Mouse (Mus musculus) intestine, postnatal 0 days (tissue): Measurements from ENCODE around the gene Borcs7. TPM values are rescaled to one million over a fixed set of nuclear protein-coding genes. Genes with fewer than 3 reads are reported as not detected.

Experiments
- ATAC-seq: fragments of 200-750 bp; cut with Nextera tagmentation; 2 replicates; pipeline ENCODE4 v1.8.0; 2017; ENCODE audit warnings: mild to moderate bottlenecking, moderate TSS enrichment, moderate library complexity
- H3K27ac ChIP-seq: fragments of 300-500 bp; sonication (generic); 2 replicates; pipeline ENCODE4 v1.5.1; 2014; ENCODE audit warnings: mild to moderate bottlenecking, low read depth, low read length, moderate library complexity
- H3K27me3 ChIP-seq: fragments of 300-500 bp; sonication (generic); replicated peaks from 2 replicates; pipeline ENCODE4 v1.6.1; 2014; ENCODE audit warnings: low read length, mixed read lengths; ENCODE audit not compliant: control insufficient read depth, insufficient read depth
- H3K36me3 ChIP-seq: fragments of 300-500 bp; sonication (generic); 2 replicates; pipeline ENCODE4 v1.6.1; 2014; ENCODE audit warnings: mild to moderate bottlenecking, moderate library complexity; ENCODE audit not compliant: control insufficient read depth, insufficient read depth
- H3K4me1 ChIP-seq: fragments of 300-500 bp; sonication (generic); replicated peaks from 2 replicates; pipeline ENCODE4 v1.6.1; 2014; ENCODE audit warnings: antibody characterized with exemption, low read length, mixed read lengths; ENCODE audit not compliant: control insufficient read depth, insufficient read depth
- H3K4me2 ChIP-seq: fragments of 300-500 bp; sonication (generic); replicated peaks from 2 replicates; pipeline ENCODE4 v1.6.1; 2014; ENCODE audit warnings: low read depth, mild to moderate bottlenecking, moderate library complexity
- H3K4me3 ChIP-seq: fragments of 300-500 bp; sonication (generic); 2 replicates; pipeline ENCODE4 v1.5.1; 2014; ENCODE audit warnings: low read depth, low read length
- H3K9ac ChIP-seq: fragments of 300-500 bp; sonication (generic); 2 replicates; pipeline ENCODE4 v1.6.1; 2014; ENCODE audit warnings: mild to moderate bottlenecking, low read depth, low read length
- H3K9me3 ChIP-seq: fragments of 300-500 bp; sonication (generic); 2 replicates; pipeline ENCODE4 v1.6.1; 2016; ENCODE audit warnings: mixed run types; ENCODE audit not compliant: control insufficient read depth
- CTCF ChIP-seq: sonication (generic); IDR thresholded peaks from 2 replicates; pipeline ENCODE4 v1.5.1; 2016; ENCODE audit warnings: low read depth, mild to moderate bottlenecking, control low read depth, antibody characterized with exemption, moderate library complexity
- WGBS: fragments of 180-500 bp; shearing (Covaris S2); extraction: QIAGEN DNeasy Blood & Tissue Kit; methylation state at CpG from one replicate; pipeline ENCODE4 v1.1.7; 2014; 5-methylcytosine and 5-hydroxymethylcytosine counted together
- polyA plus RNA-seq: library from polyadenylated mRNA; unstranded; fragments of >200 nt; fragmentation: Nextera tagmentation; extraction: Ambion mirVana; gene quantifications from 2 replicates; pipeline ENCODE4 v1.2.1, GENCODE M21; 2015

Gene Borcs7
- polyA plus RNA-seq, 1 experiment from 2014 or later = 13.5 TPM

DNA sequence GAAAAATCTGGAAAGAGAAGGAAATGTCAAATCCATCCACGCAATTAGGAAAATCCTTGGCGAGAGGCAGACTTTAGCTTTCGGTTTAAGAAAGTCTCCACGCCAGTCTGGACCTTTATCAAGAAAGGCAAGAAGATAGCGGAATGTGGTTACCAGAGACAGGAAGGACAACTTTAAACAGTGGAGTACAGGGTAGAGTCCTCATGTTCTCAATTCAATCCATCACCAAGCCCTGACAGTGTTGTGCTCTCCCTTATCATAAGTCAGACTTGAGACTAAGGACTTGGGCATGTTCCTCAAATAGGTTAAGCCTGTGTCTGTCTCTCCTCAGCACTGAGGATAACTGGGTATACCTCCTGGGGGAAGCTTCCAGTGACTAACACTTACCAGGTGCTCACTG lies 19.9 kb upstream of the Borcs7 start:
- no peaks in the 10 kb centered on the region; the same call in 1 of the 2 replicates for H3K27me3 ChIP-seq
- H3K4me1 ChIP-seq = 0 out of 2 replicates have a peak, but pooled peaks cover 2% of the 10 kb centered on the region
- 71% methylated on average over 5 of the region's 5 CpGs for WGBS
- no peak overlapping the region for H3K27ac ChIP-seq
- H3K9ac ChIP-seq = no peak overlapping the region
- no peak overlapping the region for H3K4me2 ChIP-seq
- H3K9me3 ChIP-seq = no peaks in the 10 kb centered on the region
- no peak overlapping the region for H3K4me3 ChIP-seq
- H3K36me3 ChIP-seq = no peaks in the 10 kb centered on the region
- TF ChIP-seq CTCF = no peak
- no peak for ATAC-seq

DNA sequence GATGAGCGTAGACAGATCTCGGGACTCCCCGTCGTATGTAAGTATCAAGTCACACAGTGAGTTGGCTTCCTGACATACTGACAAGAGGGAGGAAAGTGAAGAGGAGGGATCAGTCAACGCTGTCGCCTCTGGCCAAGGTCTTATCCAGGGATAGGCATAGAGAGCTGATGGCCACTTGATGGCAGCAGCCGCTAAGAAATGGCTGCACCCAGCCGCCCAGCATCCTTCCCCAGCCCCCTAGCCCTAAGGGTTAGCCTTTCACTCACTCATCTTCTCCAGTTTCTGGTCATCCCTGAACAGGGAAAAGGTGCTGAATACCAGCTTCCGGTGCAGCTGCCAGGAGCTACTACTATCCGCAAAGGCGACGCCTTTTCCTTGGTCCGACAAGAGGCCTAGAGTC lies 19.0 kb upstream of the Borcs7 start:
- no peak overlapping the region for H3K4me2 ChIP-seq

DNA sequence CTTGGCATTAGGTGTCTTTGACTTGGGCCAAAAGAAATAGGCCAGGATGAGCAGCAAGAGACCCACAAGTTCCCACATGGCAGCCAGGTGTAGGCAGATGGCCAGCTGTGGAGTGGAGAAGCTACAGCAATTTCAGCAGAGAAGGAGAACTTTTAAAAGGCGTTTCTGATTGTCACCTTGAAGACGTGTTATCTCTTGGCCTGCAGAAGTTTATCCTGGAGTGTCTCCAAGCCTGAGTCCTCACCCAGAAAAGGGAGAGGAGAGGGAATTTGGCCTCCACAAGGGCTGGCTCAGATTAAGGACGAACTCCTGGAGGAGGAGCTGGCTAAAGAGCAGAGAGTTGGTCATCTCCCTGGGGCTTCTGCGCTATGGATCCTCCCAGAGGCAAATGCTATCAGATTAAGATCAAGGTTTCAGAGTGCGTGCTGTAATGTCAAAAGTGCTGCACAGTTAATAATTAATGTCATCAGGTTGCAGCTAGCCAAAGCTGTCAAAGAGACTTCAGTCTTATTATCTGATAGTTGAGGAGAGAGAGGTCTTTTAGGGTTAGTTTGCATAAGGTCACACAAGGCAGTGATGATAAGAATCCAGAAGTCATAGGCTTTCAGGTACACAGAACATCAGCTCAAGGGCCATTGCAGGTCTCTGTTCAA lies 16.8 kb upstream of the Borcs7 start, which contains the start of gene Cyp17a1:
Gene Cyp17a1, minus strand, starts transcription at position 407 of the 653 bp plus-strand sequence.
- Histone ChIP-seq H3K9me3 (no peaks in the 10 kb centered on the region), H3K27me3 (no peaks in the 10 kb centered on the region; the same call in 1 of the 2 replicates), H3K27ac (no peak within 1 kb of the TSS), H3K4me3 (no peak within 1 kb of the TSS), H3K4me1 (0 out of 2 replicates have a peak, but pooled peaks cover 2% of the 10 kb centered on the region), H3K4me2 (no peak within 1 kb of the TSS), H3K36me3 (no peaks in the 10 kb centered on the region), H3K9ac (no peak within 1 kb of the TSS)
- ATAC-seq = no peak
- WGBS = 24% methylated on average over 5 of the region's 5 CpGs
- TF ChIP-seq CTCF = no peak

More for the DNA sequence above, 19.0 kb upstream of the Borcs7 start:
- ATAC-seq = peak; percentile 61
- no peaks in the 10 kb centered on the region; the same call in 1 of the 2 replicates for H3K27me3 ChIP-seq
- TF ChIP-seq CTCF = peak; percentile 94
- H3K36me3 ChIP-seq = no peaks in the 10 kb centered on the region
- H3K4me1 ChIP-seq = 0 out of 2 replicates have a peak, but pooled peaks cover 2% of the 10 kb centered on the region
- H3K27ac ChIP-seq = no peak overlapping the region
- H3K9me3 ChIP-seq = no peaks in the 10 kb centered on the region
- H3K4me3 ChIP-seq = no peak overlapping the region
- WGBS = 30% methylated on average over 13 of the region's 13 CpGs
- H3K9ac ChIP-seq = no peak overlapping the region

DNA sequence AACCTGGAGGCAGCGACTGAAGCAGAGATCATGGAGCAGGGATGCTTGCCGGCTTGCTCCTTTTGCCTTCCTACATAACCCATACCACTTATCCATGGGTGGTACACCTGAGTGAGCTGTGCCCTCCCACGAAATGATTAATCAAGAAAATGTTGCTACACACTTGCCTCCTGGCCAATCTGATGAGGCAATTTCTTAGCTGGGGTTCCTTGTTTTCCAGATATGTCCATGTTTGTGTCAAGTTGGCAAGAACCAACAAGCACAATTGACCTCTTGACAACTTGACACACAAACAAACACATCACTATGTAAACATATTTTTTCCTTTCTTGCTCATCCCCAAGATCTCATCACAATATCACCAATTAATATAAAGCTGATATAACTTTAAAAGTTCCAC lies 14.1 kb upstream of the Borcs7 start:
- no peaks in the 10 kb centered on the region for H3K9me3 ChIP-seq
- no peaks in the 10 kb centered on the region; the same call in 1 of the 2 replicates for H3K27me3 ChIP-seq
- no peak overlapping the region for H3K4me3 ChIP-seq
- H3K36me3 ChIP-seq = no peaks in the 10 kb centered on the region
- no peak for ATAC-seq
- no peak for TF ChIP-seq CTCF
- H3K27ac ChIP-seq = no peak overlapping the region
- no peak overlapping the region for H3K9ac ChIP-seq
- H3K4me1 ChIP-seq = peaks cover 7% of the 10 kb centered on the region; the same call in 1 of the 2 replicates
- WGBS = 90% methylated on average over 3 of the region's 3 CpGs
- H3K4me2 ChIP-seq = no peak overlapping the region

DNA sequence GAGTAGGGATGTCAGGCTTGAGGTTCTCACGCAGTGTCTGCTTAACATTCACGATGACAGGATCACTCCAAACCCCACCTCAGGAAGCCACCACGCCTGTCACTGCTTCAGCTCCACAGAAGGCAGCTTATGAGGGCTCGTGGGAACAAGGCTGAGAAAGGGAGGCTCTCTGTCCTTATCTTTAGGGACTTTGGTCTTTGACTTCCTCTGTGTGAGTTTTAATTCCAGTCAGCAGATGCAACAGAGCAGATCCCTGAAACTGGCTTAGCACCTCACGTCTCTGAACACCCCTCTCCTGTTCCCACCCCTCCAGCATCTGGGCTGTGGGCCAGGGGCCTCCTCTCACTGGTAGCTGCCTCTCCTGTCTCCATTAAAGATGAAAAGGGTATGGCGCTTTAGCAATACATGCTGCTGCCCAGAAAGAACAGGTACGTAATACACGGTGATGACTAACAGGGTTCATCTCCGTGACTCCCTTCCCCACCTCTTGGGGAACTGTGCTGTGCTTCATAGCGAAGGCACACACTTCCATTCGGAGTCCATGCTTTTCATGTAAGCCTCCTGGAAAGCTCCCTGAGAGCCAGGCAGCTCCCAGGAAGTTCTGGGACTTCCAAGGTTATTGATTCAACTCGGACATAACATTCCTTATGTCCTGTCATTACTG lies 9.9 kb upstream of the Borcs7 start:
- peak overlapping the region; percentile 73 for H3K27ac ChIP-seq
- H3K4me1 ChIP-seq = peaks cover 5% of the 10 kb centered on the region; the same call in 1 of the 2 replicates
- H3K9me3 ChIP-seq = no peaks in the 10 kb centered on the region
- H3K4me2 ChIP-seq = peak overlapping the region; percentile 59
- H3K27me3 ChIP-seq = no peaks in the 10 kb centered on the region
- peak overlapping the region; percentile 31 for H3K4me3 ChIP-seq
- H3K36me3 ChIP-seq = no peaks in the 10 kb centered on the region
- 24% methylated on average over 12 of the region's 12 CpGs for WGBS
- peak; percentile 92 for ATAC-seq
- TF ChIP-seq CTCF = no peak
- peak overlapping the region; percentile 22; the same call in 1 of the 2 replicates for H3K9ac ChIP-seq

DNA sequence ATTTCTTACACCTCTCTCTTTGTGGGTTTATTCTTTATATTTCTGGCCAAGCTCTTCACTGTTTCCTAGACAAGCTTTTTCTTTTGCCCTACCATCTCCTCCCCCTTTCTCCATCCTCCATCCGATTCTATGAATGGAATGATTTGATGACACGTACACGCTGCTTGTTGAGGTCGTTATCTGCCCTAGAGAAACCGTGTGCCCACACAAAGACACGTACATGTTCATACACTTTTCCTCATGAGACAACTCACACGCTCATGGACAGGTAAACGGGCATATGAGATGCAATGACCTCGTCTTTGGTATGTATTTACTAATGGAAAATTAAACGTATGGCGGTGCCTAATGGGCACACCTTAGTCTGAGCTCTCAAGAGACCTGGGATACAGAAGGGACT lies 681 bp downstream of the Borcs7 start:
- WGBS = 69% methylated on average over 11 of the region's 11 CpGs
- H3K4me2 ChIP-seq = peak overlapping the region; percentile 64
- no peaks in the 10 kb centered on the region; the same call in 1 of the 2 replicates for H3K36me3 ChIP-seq
- ATAC-seq = no peak
- no peaks in the 10 kb centered on the region for H3K9me3 ChIP-seq
- H3K27me3 ChIP-seq = no peaks in the 10 kb centered on the region
- H3K4me1 ChIP-seq = 0 out of 2 replicates have a peak, but pooled peaks cover 3% of the 10 kb centered on the region
- no peak for TF ChIP-seq CTCF
- H3K27ac ChIP-seq = no peak overlapping the region
- peak overlapping the region; percentile 68 for H3K4me3 ChIP-seq
- H3K9ac ChIP-seq = no peak overlapping the region; the same call in 1 of the 2 replicates
